Mouse (Mus musculus): ENCODE measurements around the gene Dcaf6. TPM values are rescaled to one million over a fixed set of nuclear protein-coding genes. Genes with fewer than 3 reads are reported as not detected.
"Not testable (repeated sequence)": the region's sequence is repeated elsewhere in the genome, so short reads cannot be mapped to it uniquely, and the experiment has no call there.

Dcaf6 gene
- polyA plus RNA-seq, 2 experiments: 13.5 to 20.6 TPM

GRCm38 (mm10) chr1:165328384-165329289 is 131.6 kb downstream of the Dcaf6 start:
- H3K27ac ChIP-seq; H3K9me3 ChIP-seq (ENCODE audit: control insufficient read depth, low read length); DNase-seq (ENCODE audit: low read depth in 3 of 3, low spot score in 3 of 3): not testable (repeated sequence)

DNA sequence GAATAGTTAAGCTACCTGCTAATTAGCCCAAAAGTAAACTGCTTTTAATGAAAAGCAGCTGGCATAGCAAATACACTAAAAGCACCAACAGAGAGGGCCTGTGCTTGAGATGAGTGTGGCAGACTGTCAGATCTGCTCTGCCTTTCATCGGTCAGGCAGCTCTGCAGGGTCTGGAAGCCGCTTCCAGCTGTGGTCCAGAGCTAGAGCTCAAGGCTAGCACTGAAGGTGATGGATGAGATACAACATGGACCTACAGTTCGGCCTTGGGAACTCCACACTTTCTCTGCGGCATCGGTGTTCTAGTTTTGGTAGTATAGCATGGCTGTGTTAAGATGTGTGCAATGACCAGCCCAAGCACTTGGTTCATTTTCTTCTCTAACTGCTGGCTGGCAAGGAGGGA is 132.4 kb downstream of the Dcaf6 start:
- H3K4me2 ChIP-seq (ENCODE audit: low read depth): no peak overlapping the region
- no peak for ATAC-seq (ENCODE audit: insufficient read depth)
- no peak overlapping the region for H3K27ac ChIP-seq
- TF ChIP-seq EP300 (IDR thresholded peaks at IDR 0.05; ENCODE audit: low read depth) (no peak), CTCF (IDR thresholded peaks at IDR 0.05; ENCODE audit: low read depth) (no peak)
- H3K9ac ChIP-seq (replicated peaks): no peak overlapping the region
- H3K4me3 ChIP-seq (ENCODE audit: insufficient read depth in 1 of 2, low read depth in 2 of 2, low read length in 2 of 2): no peak overlapping the region
- peaks cover 6 to 26% of the 10 kb centered on the region in 2 experiments for H3K4me1 ChIP-seq (replicated peaks; ENCODE audit: control insufficient read depth in 2 of 2, insufficient read depth in 2 of 2, low read length in 1 of 2)
- H3K27me3 ChIP-seq (ENCODE audit: control insufficient read depth, insufficient read depth, low read length): no peaks in the 10 kb centered on the region
- peaks cover 4% of the 10 kb centered on the region for H3K36me3 ChIP-seq (replicated peaks; ENCODE audit: control insufficient read depth, insufficient read depth, low read depth)
- DNase-seq (ENCODE audit: low read depth in 3 of 3, low spot score in 3 of 3): no peak
- no peaks in the 10 kb centered on the region for H3K9me3 ChIP-seq (ENCODE audit: control insufficient read depth, low read length)
- 88% methylated on average over 5 of the region's 5 CpGs for WGBS (ENCODE audit: insufficient replicate concordance)

More at GRCm38 (mm10) chr1:165328384-165329289, 131.6 kb downstream of the Dcaf6 start:
- ATAC-seq (ENCODE audit: insufficient read depth): peak; percentile 56; the same call in 1 of the 2 replicates
- not testable (repeated sequence) for H3K36me3 ChIP-seq (replicated peaks; ENCODE audit: control insufficient read depth, insufficient read depth, low read depth); H3K4me2 ChIP-seq (ENCODE audit: low read depth); H3K9ac ChIP-seq (replicated peaks); H3K4me3 ChIP-seq (ENCODE audit: insufficient read depth in 1 of 2, low read depth in 2 of 2, low read length in 2 of 2); H3K27me3 ChIP-seq (ENCODE audit: control insufficient read depth, insufficient read depth, low read length)
- H3K4me1 ChIP-seq (replicated peaks; ENCODE audit: control insufficient read depth in 2 of 2, insufficient read depth in 2 of 2, low read length in 1 of 2): peaks cover 0 to 18% of the 10 kb centered on the region in 2 experiments
- 77% methylated on average over 17 of the region's 17 CpGs for WGBS (ENCODE audit: insufficient replicate concordance)
- TF ChIP-seq EP300 (IDR thresholded peaks at IDR 0.05; ENCODE audit: low read depth): 0 out of 2 replicates have a peak, but pooled peaks have one; percentile 21

- ATAC-seq (ENCODE audit: insufficient read depth): no peak
- Histone ChIP-seq H3K27ac (no peak overlapping the region), H3K4me1 (replicated peaks; ENCODE audit: control insufficient read depth in 2 of 2, insufficient read depth in 2 of 2, low read length in 1 of 2) (peaks cover 10 to 30% of the 10 kb centered on the region in 2 experiments), H3K4me2 (ENCODE audit: low read depth) (no peak overlapping the region), H3K9me3 (ENCODE audit: control insufficient read depth, low read length) (no peaks in the 10 kb centered on the region), H3K27me3 (ENCODE audit: control insufficient read depth, insufficient read depth, low read length) (no peaks in the 10 kb centered on the region), H3K36me3 (replicated peaks; ENCODE audit: control insufficient read depth, insufficient read depth, low read depth) (peaks cover 4% of the 10 kb centered on the region), H3K9ac (replicated peaks) (no peak overlapping the region), H3K4me3 (ENCODE audit: insufficient read depth in 1 of 2, low read depth in 2 of 2, low read length in 2 of 2) (no peak overlapping the region)
- 74% methylated on average over 2 of the region's 2 CpGs for WGBS (ENCODE audit: insufficient replicate concordance)
- TF ChIP-seq CTCF (IDR thresholded peaks at IDR 0.05; ENCODE audit: low read depth): no peak
- no peak for TF ChIP-seq EP300 (IDR thresholded peaks at IDR 0.05; ENCODE audit: low read depth)
- no peak for DNase-seq (ENCODE audit: low read depth in 3 of 3, low spot score in 3 of 3)
Observed at GRCm38 (mm10) chr1:165327370-165327769, 132.9 kb downstream of the Dcaf6 start.

DNA sequence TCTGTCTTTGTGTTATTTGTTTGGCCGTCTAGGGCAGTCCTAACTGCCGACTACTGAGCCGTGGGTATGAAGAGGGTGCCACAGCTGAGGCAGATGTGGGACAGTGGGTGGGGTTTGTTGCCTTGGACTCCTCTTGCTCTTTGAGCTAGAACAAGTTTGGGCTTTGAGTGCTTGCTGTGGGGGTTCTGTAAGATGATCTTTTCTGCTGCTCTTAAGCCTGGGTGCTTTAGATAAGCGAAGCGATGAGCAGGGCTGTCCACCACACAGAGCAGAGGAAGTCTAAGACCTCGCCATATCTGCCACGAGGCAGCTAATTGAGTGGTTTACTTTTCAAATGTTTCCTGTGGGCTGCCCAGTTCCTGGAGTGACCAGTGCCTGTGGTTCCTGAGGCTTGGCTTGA is 137.3 kb downstream of the Dcaf6 start:
- Histone ChIP-seq H3K9ac (replicated peaks) (peak overlapping the region; percentile 48; the same call in 1 of the 2 replicates), H3K36me3 (replicated peaks; ENCODE audit: control insufficient read depth, insufficient read depth, low read depth) (no peaks in the 10 kb centered on the region; the same call in 1 of the 2 replicates), H3K27ac (peak overlapping the region; percentile 63), H3K4me2 (ENCODE audit: low read depth) (peak overlapping the region; percentile 42), H3K4me1 (replicated peaks; ENCODE audit: control insufficient read depth in 2 of 2, insufficient read depth in 2 of 2, low read length in 1 of 2) (peaks cover 12 to 17% of the 10 kb centered on the region in 2 experiments), H3K27me3 (ENCODE audit: control insufficient read depth, insufficient read depth, low read length) (no peaks in the 10 kb centered on the region), H3K4me3 (ENCODE audit: insufficient read depth in 1 of 2, low read depth in 2 of 2, low read length in 2 of 2) (no peak overlapping the region), H3K9me3 (ENCODE audit: control insufficient read depth, low read length) (no peaks in the 10 kb centered on the region)
- DNase-seq (ENCODE audit: low read depth in 3 of 3, low spot score in 3 of 3) (peak; percentile 51 to 58 (median 51)), ATAC-seq (ENCODE audit: insufficient read depth) (peak; percentile 91)
- TF ChIP-seq CTCF (IDR thresholded peaks at IDR 0.05; ENCODE audit: low read depth) (no peak), EP300 (IDR thresholded peaks at IDR 0.05; ENCODE audit: low read depth) (peak; percentile 49; the same call in 1 of the 2 replicates)
- WGBS (ENCODE audit: insufficient replicate concordance): 6% methylated on average over 7 of the region's 7 CpGs

DNA sequence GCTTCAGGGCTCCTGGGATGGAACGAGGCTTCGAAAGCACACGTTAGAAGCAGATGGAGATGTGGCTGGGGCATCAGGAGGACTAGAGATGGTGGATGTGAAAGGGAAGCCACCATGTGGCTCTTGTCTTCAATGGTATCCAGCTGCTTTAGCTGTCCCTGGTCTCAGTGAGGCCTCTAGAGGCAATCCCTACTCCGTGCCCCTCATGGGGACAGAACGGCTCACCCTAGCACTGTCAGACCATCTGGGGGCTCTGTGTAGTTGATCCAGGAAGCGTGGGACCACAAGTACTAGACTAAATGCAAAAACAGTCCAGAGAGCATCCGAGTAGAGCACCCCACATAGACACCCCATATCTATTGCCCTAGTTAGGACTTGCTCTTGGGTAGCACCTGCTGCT is 138.4 kb downstream of the Dcaf6 start:
- Histone ChIP-seq H3K4me3 (ENCODE audit: insufficient read depth in 1 of 2, low read depth in 2 of 2, low read length in 2 of 2) (no peak overlapping the region), H3K9me3 (ENCODE audit: control insufficient read depth, low read length) (no peaks in the 10 kb centered on the region), H3K27ac (no peak overlapping the region), H3K4me1 (replicated peaks; ENCODE audit: control insufficient read depth in 2 of 2, insufficient read depth in 2 of 2, low read length in 1 of 2) (peaks cover 12 to 14% of the 10 kb centered on the region in 2 experiments), H3K36me3 (replicated peaks; ENCODE audit: control insufficient read depth, insufficient read depth, low read depth) (no peaks in the 10 kb centered on the region), H3K27me3 (ENCODE audit: control insufficient read depth, insufficient read depth, low read length) (no peaks in the 10 kb centered on the region), H3K9ac (replicated peaks) (no peak overlapping the region), H3K4me2 (ENCODE audit: low read depth) (no peak overlapping the region)
- 81% methylated on average over 7 of the region's 7 CpGs for WGBS (ENCODE audit: insufficient replicate concordance)
- no peak for ATAC-seq (ENCODE audit: insufficient read depth)
- DNase-seq (ENCODE audit: low read depth in 3 of 3, low spot score in 3 of 3): no peak
- TF ChIP-seq CTCF (IDR thresholded peaks at IDR 0.05; ENCODE audit: low read depth): no peak
- no peak for TF ChIP-seq EP300 (IDR thresholded peaks at IDR 0.05; ENCODE audit: low read depth)
